Mouse (Mus musculus) frontal cortex, adult 2 months (tissue): ENCODE results near the gene Col4a2. TPM values are rescaled to one million over a fixed set of nuclear protein-coding genes. Genes with fewer than 3 reads are reported as not detected.

Experiments
- DNase-seq, 2 experiments: peaks; one replicate each; pipeline ENCODE4 v3.0.0; 2022; ENCODE audit warnings: low spot score in 1 of 2; ENCODE audit errors: extremely low spot score in 1 of 2
- polyA plus RNA-seq: library from polyadenylated mRNA; depleted of rRNA; stranded (reverse); fragments of >200 nt; gene quantifications from 2 replicates; pipeline ENCODE4 v1.2.3, GENCODE M21; 2012

Gene Col4a2
- polyA plus RNA-seq, 1 experiment, result 39.7 TPM

DNA sequence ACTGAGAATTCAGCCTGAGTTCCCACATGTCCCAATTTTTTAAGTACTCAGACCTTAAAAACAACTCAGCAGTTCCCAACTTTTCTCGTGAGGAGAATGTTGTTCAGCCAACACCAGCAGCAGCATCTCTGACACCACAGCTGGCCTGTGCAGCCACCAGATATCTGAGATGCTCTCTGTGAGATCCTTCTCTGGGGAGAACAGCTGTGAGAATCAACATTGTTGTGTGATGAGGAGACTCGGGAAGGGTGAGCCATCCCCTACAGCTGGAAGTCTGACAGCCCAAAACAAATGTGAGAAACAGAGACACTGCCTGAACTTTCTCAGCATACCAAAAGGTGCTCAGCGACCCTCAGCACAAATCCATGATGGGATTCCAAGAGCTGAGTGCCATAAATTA lies 20.0 kb upstream of the Col4a2 start:
- no peak for DNase-seq

DNA sequence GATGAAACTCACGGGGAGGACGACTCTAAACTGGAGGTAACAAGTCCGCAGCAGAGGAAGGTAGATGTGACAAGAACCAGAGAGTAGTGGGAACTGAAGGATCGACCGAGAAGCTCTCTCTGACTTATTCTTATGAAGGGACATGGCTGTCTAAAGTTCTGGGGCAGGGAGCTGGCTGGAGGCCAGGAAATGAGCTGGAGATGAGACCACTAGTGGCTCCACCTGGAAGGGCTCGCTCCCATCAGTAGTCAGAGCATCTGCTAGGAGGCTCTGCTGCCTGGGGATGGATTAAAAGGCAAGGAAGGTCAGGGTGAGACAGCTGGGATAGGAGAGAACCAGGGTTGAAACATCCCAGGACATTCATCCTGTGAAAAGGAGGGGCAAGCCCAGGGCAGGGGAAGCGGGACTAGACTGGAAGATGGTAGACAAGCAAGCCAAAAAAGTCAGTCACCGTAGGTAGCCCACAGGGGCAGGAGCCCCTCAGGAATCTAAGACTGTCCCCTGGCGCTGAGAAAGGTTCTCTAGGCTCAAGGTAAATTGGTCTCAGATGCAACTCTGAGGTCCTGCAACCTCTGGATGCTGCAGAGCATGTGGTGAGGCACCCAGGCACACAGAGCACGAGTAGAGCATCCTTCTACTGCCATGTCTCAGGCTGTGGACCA lies 16.2 kb upstream of the Col4a2 start:
- no peak for DNase-seq

DNA sequence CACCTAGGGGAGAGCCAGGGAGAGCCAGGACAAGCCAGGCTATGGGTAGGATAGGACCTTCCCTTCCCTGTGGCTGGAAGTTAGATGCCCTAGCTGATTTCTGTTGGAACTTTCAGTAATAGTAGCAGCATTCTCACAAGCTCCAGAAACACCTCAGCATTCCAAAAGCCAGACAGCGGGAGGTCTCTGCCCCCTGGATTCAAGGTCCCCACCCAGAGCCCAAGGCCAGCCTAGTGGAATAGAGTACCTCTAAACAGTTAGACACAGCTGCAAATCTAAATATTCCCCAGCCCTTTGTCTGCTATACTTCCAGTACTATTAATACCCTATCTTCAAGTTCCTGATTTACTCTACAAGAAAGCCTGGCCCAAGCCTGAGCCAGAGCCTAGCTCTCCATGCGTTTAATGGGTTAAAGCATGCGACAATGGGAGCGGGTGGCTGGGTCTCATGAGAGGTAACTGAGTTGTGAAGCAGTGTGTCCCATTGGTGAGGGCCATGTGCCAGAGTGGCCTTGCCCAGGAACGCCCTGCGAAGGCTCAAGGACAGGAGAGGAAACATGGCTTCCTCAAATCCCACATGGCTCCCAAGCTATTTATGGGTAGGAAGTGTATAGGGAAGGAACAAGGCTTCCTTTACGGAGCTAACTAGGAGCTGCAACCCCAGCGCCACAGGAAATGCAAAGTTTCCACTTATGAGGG lies 15.3 kb upstream of the Col4a2 start:
- no peak for DNase-seq

DNA sequence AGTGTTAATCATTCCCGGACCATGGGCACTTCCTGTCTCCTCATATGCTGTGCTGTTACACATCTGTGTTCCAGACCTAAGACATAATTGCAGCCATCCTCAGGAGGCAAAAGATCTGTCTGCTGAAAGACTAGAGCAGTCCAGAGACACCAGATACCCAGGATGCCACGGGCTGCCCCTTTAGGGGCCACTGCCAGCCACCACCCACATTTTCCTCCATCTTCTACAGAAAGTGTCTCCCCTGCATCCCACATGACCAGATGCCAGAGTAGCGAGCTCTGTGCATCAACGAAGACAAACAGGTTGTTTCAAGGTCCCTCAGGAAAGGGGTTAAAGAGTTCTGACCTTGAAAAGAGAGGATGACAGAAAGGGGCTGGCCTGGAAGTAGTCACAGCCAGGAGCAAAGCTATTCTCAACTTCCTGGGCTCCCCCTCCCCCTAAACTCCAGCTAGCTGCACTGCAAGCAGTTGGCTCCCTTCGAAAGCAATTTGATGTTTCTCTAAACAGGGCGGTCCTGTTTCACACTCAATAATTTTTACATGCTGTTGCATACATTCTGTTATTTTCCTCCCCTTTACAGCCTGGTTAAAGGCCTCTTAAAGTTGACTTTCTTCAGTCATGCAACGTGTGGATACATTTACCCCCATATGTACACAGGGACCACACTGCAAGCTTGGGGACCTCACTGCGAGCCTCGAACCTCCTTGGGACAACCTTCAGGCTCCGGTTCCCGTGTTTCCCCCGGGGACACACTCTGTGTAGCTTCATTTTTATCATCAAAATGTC lies 13.9 kb upstream of the Col4a2 start:
- no peak for DNase-seq

DNA sequence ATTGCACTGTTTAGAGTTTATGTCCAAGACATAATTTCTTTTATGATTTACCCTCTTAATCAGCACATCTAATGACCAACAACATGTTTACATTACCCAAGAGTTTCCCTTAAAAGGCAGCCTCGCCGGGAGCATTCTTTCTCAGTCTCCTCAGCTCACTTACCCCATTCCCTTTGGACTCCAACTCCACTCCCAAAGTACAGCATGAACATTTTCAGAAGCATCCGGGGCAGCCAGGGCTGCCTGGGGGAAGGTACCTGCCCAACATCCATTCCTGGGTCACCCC lies 13.3 kb upstream of the Col4a2 start:
- DNase-seq, result no peak

DNA sequence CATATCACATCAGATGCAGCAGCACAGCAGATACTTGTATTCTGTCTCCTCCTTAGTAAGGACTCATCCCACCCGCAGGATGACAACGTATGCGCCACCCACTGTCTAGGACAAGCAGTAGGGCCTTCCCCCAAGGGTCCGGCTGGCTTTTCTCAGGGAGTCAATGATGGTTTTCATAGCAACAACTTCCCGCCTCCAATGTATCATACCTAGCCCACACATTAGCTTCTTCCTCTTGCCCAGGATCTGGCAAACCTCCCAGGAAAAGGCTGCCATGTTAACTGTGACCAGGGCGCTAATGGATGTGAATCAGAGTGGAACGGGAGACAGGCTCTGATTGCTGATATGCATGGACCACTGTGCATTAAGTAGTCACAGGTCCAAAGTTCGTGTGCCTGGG lies 12.2 kb upstream of the Col4a2 start:
- peak in 1 of 2 experiments; percentile 63 for DNase-seq

DNA sequence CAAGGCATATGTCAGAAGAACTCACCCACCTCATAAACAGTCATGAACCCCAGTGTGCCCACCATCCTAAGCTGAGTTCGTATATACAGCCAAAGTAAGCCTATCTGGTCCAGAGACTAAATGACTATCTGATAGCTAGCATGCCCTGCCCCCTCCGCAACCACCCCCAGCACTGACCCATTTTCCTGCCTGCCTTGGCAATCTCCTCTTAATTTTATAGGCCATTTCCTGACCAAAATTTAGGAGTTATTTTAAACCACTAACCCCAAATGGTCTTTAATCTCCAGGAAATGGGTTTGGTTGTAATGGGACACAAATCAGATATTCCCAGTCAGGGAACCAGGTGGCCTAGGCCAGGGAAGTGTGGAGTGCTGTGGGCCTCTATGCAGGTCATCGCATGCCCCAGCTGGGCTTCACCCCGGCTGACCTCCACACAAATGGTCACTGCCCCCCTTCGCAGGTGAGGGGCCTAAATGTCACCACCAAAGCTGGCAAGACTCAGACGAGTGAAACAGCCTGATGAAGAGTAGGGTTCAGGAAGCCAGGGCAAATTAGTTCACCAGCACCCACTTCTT lies 8.5 kb upstream of the Col4a2 start:
- DNase-seq, result no peak

DNA sequence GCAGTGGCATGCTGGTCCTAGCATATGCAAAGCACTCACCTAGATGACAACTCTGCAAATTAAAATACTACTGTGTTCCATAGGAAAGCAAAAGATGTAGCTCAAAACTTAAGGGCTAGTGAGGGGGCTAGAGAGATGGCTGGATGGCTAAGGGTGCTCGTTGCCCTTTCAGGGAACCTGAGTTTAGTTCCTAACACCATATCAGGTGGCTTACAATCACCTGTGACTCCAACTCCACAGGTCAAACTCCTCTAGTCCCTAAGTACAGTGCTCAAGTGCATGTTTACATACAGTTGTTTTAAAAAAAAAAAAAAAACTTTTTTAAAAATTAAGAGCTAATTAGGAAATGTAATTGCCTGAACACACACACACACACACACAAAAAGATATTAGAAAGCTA lies 7.1 kb upstream of the Col4a2 start:
- no peak for DNase-seq

DNA sequence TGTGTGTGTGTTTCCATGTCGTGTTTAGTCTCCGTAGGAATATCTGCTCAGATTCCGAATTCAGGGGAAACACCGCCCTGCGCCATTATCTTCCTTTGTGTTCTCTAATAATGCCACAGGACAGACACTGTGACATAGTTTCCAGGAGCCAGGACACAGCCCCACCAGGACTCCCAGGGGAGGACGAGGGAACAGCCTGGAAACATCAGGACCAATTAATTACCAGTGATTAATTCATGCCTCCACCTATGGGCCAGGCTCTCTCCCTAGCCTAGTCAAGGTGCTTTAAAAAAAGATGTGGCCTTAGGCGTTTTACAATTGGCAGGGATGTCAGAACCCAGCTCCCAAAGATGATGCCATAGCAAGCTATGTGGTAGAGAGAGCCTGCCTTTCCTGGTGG lies 5.2 kb upstream of the Col4a2 start:
- no peak for DNase-seq

DNA sequence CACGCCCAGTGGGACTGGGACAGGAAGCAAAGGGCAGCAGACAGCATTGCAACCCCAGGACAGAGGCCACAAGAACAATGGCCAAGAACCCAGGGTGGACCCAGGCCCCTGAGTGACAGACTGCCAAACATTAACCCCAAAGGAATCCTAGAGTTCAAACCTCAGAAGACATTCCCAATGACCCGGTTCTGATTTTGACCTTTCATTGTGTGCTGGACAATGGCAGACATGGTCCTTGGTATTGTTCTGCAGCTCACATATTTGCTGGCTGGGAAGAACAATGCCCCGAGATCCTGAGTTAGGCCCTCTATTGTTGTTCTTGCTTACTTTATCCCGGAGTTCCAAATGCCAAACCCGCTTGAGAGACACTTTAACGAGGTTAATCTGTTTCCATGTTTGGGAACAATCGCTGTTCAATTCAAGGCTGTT lies 4.0 kb upstream of the Col4a2 start:
- no peak for DNase-seq

DNA sequence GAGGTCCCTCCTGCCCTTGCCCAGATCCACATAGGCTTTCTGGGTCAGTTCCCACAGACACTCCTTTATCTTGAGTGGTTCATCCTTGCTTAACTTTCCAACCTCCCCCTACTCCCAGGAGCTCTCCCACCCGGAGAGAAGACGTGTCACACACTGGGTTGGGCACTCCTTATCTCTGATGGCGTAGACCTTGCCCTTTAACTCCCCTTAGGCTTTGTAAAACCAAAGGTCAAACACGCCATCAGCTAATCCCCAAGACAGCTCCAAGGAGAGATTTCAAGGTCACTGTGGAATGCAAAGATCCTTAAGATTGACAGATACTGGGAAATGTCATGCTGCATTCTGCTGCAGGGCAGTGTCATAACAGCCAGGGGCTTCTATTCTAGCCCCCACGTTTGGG lies 3.4 kb upstream of the Col4a2 start:
- no peak for DNase-seq

DNA sequence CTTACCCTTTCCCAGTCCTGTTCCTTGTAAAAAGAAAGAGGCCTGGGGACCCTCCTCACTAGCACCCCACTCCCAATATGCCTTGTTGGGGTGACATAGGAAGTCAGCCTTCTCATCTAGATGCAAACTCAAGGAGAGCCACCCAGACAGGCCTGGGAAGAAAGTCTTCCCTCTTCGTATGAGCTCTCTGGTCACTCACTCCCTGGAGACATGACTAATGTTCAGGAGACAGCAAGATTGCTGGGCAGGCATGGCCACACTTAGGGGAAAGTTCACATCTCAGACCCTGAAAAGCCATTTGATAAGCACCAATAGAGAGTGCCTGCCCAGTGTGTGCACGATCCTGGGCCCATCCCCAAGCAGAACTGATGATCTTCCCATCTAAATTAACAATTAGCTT lies 2.6 kb upstream of the Col4a2 start:
- DNase-seq, result no peak

DNA sequence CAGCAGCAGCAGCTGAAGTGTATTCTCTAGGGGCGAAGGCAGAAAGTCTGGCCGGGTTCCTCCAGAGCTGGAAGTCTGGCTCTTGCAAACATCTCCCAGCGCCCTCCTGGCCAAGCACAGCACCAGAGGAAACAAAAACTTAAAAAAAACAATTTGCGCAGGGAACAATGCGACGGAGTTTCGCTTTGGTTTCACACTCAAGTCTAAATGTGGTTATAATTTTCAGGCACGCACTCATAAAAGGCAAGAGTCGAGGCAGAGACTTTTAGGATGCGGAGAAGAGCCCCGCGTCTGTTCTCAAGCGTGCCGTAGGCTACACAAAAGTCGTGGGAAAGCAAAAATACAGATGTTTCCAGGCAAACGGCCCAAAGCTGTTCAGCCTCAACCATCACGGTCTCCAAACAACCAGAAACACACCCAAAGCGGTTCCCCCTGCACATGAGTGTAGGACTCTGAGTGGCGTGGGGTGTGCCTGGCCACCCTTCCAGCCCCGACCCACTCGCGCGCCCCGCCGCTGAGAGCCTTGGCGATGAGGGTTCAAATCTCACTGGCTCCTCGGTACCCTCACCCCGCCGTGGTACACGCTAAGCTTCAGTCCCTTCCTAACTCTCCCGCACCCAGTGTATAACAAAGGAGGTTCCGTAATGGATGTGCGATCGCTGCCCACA lies 790 bp upstream of the Col4a2 start:
- DNase-seq, result peak in 1 of 2 experiments; percentile 20

DNA sequence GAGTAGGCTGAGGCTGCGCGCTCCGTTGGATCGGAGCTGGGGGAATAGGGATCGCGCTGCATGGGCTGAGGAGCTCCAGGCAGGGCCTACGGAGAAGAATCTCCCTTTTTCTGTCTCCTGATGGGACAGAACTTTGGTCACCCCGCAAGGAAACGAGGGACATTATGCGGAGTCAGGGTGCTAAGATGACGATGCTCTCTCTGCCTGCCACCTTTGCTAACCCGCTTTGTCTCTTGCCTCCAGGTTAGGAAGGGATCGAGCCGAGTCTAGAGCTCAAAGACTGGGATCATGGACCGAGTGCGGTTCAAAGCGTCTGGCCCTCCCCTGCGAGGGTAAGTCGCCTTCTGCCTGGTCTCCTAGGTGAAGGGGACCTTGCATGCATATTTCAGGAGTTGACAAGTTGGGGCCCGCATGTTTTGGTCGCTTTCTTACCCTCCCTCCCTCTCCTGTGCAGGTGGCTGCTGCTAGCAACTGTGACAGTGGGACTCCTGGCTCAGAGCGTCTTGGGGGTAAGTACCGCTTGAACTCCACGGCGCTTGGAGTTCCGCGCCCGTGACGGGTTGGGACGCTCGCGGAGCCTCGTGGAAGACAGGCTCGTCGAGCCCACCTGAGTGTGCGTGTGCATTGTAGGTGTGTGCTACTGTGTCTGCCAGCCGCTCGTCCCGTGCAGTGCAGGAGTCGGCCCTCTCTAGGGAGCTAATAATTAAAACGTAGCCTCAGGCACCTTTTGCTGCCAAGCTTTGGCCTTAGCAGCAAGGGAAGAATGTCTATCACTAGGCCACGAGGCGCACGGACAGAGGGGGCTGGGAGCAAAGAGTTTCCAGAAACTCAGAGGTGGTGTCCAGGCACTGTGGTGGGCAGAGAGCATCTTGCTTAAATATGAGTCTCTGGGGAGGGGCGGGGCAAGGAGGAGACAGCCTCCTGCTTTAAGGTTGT lies 839 bp downstream of the Col4a2 start:
- DNase-seq, result peak in 1 of 2 experiments; percentile 22

DNA sequence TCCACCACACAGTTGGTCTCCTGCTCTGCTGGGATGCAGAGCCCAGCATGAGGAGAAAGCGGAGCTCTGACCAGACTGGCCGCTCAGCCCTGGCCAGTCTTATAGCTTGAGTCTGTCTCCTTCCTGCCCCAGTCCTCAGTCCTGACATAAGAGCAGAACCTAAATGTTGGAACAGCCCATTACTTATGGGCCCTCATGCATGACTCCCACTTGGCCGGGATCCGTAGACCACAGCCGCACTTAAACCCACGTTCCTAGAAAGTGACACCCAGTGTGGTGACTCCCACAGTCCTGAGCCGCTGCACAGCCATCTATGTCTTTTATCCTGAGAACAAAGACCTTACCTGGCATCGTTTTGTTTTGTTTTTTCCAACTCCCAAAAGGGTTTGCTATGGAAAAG lies 2.0 kb downstream of the Col4a2 start:
- DNase-seq, result no peak

DNA sequence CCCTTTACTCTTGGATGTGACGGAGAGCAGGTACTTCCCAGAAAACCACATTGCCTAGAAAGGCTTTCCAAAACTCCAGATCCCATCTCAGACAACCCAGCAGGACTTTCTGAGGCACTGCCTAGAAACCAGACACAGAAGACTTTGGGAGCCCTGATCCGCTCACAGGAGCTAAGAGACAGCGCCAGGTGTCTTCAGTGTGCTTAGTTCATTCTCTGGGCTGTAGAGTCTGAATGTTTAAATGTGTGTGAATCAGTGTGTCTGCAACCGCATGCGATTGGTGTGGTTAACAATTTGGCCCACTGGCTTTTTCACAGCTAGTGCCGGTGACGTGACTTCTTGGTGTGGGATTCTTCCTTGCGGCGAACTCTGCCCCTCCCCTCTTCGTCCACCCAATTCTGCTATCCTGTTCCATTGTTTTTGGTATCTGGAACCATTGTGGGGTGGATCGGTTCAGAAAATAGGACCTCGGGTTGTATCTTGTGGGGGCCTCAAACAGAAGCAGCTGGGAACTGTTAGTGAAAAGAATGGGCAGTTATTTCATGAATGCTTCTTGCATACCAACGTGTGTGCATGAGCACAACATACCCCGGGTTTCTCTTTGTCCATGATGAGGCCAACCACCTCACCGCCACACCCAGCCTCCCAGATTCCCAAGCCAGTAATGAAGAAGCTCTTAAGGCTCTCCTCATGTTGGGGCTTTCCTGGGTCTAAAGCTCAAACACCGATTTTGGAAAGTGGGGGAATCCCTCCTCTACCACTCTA lies 2.8 kb downstream of the Col4a2 start:
- no peak for DNase-seq

DNA sequence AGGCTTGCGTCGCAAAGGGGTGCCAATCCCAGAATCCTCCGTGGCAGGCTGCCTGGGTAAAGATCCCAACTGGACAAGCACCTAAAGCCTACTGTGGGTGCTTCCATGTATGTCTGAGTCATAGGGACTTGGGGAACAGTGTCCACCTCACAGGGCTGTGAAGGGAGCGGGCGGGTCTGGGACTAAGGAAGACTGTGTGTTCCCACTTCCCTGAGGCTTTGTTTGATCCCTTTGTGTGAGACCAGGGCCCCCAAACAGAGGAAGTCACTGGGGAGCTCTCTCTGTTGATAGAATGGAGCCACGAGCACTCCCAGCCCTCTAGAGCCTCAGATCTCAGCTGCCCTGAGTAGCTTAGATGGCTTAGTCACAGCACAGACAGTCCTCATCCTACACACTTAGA lies 3.5 kb downstream of the Col4a2 start:
- no peak for DNase-seq

DNA sequence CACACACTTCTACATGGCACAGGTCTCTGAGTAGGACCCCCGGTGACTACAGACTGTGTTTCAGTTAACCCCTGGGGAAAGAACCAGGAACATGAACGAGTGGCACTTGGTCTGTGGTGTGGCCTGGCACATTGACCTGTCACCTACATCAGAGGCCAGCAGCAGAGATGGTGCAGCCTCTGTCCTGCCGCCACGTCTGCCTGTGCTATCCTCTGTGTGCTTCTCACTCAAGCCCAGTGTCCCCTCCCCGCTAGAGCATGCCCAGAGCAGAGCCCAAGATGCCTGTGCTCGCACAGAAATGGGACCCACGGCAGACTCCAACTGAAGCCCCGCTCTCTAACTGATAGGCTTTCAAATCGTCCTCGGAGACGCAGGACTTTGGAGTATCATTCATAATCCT lies 6.8 kb downstream of the Col4a2 start:
- no peak for DNase-seq

DNA sequence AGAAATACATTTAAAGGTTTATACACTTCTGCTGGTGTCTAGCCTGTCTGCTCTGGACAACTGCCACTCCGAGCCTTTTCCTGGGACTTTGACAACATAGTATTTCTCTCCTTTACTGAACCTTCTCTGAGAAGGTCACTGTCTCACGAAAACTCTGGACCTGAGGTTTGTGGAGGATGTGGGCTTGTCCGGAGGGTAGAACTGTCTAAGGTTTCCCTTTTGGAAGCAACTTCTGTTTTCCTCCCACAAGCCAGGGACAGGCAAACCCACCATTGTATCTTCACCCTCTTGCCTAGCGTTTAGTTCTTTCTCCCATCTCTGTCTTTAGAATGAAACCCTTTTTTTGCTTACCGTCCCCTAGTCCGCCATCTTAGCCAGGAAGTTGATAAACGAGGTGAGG lies 9.2 kb downstream of the Col4a2 start:
- no peak for DNase-seq
